Mouse (Mus musculus) lung, embryonic 14.5 days (tissue): ENCODE data around the gene Oas1d. TPM values are rescaled to one million over a fixed set of nuclear protein-coding genes. Genes with fewer than 3 reads are reported as not detected.

ENCODE experiments used
- ATAC-seq: fragments of 200-750 bp; cut with Nextera tagmentation; 2 replicates; pipeline ENCODE4 v1.8.0; 2017; ENCODE audit warnings: mild to moderate bottlenecking, moderate TSS enrichment, moderate library complexity; ENCODE audit not compliant: insufficient read depth
- DNase-seq: peaks from one replicate; pipeline ENCODE4 v3.0.0-alpha.2; 2015
- H3K27ac ChIP-seq: fragments of 300-500 bp; sonication (generic); 2 replicates; pipeline ENCODE4 v1.5.1; 2014; ENCODE audit warnings: low read depth, mild to moderate bottlenecking, moderate library complexity
- H3K27me3 ChIP-seq: fragments of 300-500 bp; sonication (generic); 2 replicates; pipeline ENCODE4 v1.6.1; 2014; ENCODE audit warnings: low read length, control low read depth; ENCODE audit not compliant: insufficient read depth
- H3K36me3 ChIP-seq: fragments of 300-500 bp; sonication (generic); 2 replicates; pipeline ENCODE4 v1.6.1; 2014; ENCODE audit warnings: control low read depth; ENCODE audit not compliant: insufficient read depth
- H3K4me1 ChIP-seq: fragments of 300-500 bp; sonication (generic); 2 replicates; pipeline ENCODE4 v1.6.1; 2014; ENCODE audit warnings: antibody characterized with exemption, control low read depth; ENCODE audit not compliant: insufficient read depth
- H3K4me2 ChIP-seq: fragments of 300-500 bp; sonication (generic); 2 replicates; pipeline ENCODE4 v1.6.1; 2014; ENCODE audit warnings: mild to moderate bottlenecking
- H3K4me3 ChIP-seq: fragments of 300-500 bp; sonication (generic); 2 replicates; pipeline ENCODE4 v1.5.1; 2014; ENCODE audit warnings: low read depth, low read length
- H3K9ac ChIP-seq: fragments of 300-500 bp; sonication (generic); 2 replicates; pipeline ENCODE4 v1.6.1; 2014
- H3K9me3 ChIP-seq: fragments of 300-500 bp; sonication (generic); 2 replicates; pipeline ENCODE4 v1.6.1; 2016; ENCODE audit warnings: low read depth, low read length, control low read depth
- CTCF ChIP-seq: IDR thresholded peaks from 2 replicates; pipeline ENCODE4 v1.5.1; 2016; ENCODE audit warnings: antibody characterized with exemption, low read depth
- WGBS: fragments of 180-500 bp; shearing (Covaris S2); extraction: QIAGEN DNeasy Blood & Tissue Kit; methylation state at CpG from one replicate; pipeline ENCODE4 v1.1.7; 2014; 5-methylcytosine and 5-hydroxymethylcytosine counted together
- polyA plus RNA-seq: library from polyadenylated mRNA; unstranded; fragments of >200 nt; fragmentation: Nextera tagmentation; extraction: Ambion mirVana; gene quantifications from 2 replicates; pipeline ENCODE4 v1.2.1, GENCODE M21; 2014

The Oas1d gene
- polyA plus RNA-seq, 1 experiment from 2014 or later = not detected

DNA sequence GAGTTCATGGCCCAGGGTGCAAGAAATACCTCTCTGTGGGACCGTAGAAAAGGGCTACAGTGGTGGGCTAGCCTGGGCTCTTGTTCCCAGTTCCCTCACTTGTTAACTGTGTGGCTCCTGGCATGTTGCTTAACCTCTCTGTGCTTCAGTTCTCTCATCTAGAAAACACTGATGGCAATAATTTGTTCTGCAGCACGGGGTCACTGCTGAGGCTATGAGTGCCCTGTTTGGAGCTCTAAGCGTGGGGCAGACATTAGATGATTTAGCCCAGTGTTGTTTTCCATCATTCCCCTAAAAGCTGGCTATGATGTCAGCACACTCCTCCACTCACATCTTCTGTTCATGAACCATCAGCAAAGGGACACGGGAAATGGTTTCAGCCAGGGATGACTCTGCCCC is 53.8 kb downstream of the Oas1d start:
- TF ChIP-seq CTCF = no peak
- Histone ChIP-seq H3K27ac (no peak overlapping the region), H3K9ac (no peak overlapping the region), H3K4me3 (no peak overlapping the region), H3K4me2 (no peak overlapping the region), H3K4me1 (no peaks in the 10 kb centered on the region), H3K36me3 (no peaks in the 10 kb centered on the region), H3K27me3 (no peaks in the 10 kb centered on the region), H3K9me3 (no peaks in the 10 kb centered on the region)
- DNase-seq (no peak), ATAC-seq (no peak)
- 60% methylated on average over 4 of the region's 4 CpGs for WGBS

DNA sequence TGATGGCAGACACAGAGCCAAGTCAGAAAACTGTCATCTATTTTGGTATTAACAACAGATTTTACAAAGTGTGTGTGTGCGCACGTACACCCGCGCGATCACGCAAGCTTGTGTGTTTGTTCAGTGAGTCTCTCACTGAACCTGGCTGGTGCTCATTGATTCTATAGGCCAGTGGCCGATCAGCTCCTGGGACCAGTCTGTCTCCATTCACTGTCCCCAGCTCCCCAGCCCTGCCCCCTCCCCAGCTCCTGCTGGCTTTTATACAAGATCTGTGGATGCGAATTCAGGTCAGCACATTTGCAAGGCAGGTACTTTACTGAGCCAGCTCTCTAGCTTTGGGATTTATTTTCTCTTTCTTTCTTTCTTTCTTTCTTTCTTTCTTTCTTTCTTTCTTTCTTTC is 54.5 kb downstream of the Oas1d start:
- DNase-seq = no peak
- no peak for ATAC-seq
- Histone ChIP-seq H3K4me1 (no peaks in the 10 kb centered on the region), H3K27ac (no peak overlapping the region), H3K4me2 (no peak overlapping the region), H3K27me3 (no peaks in the 10 kb centered on the region), H3K9me3 (no peaks in the 10 kb centered on the region), H3K9ac (no peak overlapping the region), H3K36me3 (no peaks in the 10 kb centered on the region), H3K4me3 (no peak overlapping the region)
- 84% methylated on average over 8 of the region's 8 CpGs for WGBS
- no peak for TF ChIP-seq CTCF

- H3K4me2 ChIP-seq = no peak overlapping the region
- H3K27ac ChIP-seq = no peak overlapping the region
- ATAC-seq (no peak), DNase-seq (no peak)
- H3K9me3 ChIP-seq = no peaks in the 10 kb centered on the region
- WGBS = 47% methylated on average over 4 of the region's 4 CpGs
- TF ChIP-seq CTCF = no peak
- no peaks in the 10 kb centered on the region for H3K4me1 ChIP-seq
- no peaks in the 10 kb centered on the region for H3K36me3 ChIP-seq
- no peak overlapping the region for H3K9ac ChIP-seq
- no peaks in the 10 kb centered on the region for H3K27me3 ChIP-seq
- no peak overlapping the region for H3K4me3 ChIP-seq
Measured at GRCm38 (mm10) chr5:120969703-120970102, 55.4 kb downstream of the Oas1d start.

Other genes starting within 250 kb of the Oas1d start
- 2.2 and 2.8 TPM in 2 replicates for gene Dtx1, start 202.6 kb upstream of the Oas1d start, polyA plus RNA-seq
- gene Oas2, start 164.7 kb upstream of the Oas1d start, polyA plus RNA-seq = 0.28 and 0.57 TPM in 2 replicates
- 0.05 and 0.07 TPM in 2 replicates for gene Oas3, start 136.9 kb upstream of the Oas1d start, polyA plus RNA-seq
- not detected in 2 replicates for gene Oas1e, start 119.0 kb upstream of the Oas1d start, polyA plus RNA-seq
- gene Oas1c, start 102.0 kb upstream of the Oas1d start, polyA plus RNA-seq = 0.32 and 0.68 TPM in 2 replicates
- gene Oas1f, start 67.2 kb upstream of the Oas1d start, polyA plus RNA-seq = not detected in 2 replicates
- not detected in 2 replicates for gene Oas1h, start 53.1 kb upstream of the Oas1d start, polyA plus RNA-seq
- gene Oas1g, start 26.9 kb upstream of the Oas1d start, polyA plus RNA-seq = 0.20 TPM in 1 of 2 replicates, not detected in the other
- 1.4 and 1.8 TPM in 2 replicates for gene Oas1a, start 7.0 kb upstream of the Oas1d start, polyA plus RNA-seq
- gene Rph3a, start 95.6 kb downstream of the Oas1d start, polyA plus RNA-seq = 0.09 TPM in 1 of 2 replicates, not detected in the other